Mouse (Mus musculus) MEL-GATA-1-ER (cell line): ENCODE results near the gene Opcml.

ENCODE experiments used
- DNase-seq: peaks from one replicate; pipeline ENCODE4 v3.0.0-alpha.2; 2012; ENCODE audit warnings: low read depth; ENCODE audit errors: extremely low read depth

The Opcml gene

DNA sequence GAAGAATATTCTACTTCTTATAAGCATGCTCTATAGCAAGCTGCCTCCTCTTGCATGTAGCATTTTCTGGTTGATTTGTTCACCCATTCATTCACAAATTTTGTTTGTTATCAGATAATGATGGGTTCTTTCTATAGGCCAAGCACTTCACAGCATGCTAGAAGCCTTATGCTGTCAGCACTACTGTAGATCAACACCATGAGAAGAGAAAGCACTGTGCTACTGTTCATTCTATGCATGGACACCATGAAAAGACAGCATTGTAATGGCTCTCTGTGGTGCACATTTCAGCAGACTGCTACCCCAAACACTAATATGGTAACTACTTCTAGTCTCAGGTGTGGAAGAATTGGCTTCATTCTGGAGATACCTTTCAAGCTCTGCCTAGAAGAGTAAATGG is 527.3 kb downstream of the Opcml start:
- DNase-seq = no peak

DNA sequence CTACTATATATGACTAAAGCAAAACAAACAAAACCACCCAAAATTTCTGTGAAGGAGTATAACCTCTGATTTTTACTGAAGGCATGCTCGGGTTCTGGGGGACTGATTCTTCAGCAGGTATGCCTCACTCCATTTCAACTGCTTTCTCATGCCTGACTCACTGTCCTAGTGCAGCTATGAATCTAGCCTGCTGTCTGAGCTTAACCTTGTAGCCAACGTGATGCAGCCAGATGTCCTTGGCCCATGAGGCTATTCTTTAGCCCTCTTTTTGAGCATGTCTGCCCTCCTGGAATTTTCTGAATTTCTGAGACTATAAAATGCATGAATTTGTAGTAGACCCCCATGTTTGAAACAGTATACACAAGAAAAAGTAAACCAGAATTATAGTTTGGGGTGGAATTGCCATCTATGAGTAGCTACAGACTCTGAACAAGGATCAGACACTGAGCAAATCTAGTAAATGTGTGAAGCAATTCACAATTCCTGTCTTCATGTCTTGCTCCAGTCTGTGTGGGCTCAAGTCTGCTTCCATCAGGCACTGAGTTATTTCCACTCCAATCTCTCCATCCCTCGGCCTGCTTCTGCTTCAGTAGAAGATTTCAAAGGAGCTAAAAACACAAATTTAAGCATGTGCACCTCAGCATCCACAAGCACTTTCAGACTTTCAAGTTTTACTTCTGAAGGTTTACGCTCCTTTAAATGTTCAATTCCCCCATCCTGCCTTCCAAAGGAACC is 528.6 kb downstream of the Opcml start:
- DNase-seq = no peak

DNA sequence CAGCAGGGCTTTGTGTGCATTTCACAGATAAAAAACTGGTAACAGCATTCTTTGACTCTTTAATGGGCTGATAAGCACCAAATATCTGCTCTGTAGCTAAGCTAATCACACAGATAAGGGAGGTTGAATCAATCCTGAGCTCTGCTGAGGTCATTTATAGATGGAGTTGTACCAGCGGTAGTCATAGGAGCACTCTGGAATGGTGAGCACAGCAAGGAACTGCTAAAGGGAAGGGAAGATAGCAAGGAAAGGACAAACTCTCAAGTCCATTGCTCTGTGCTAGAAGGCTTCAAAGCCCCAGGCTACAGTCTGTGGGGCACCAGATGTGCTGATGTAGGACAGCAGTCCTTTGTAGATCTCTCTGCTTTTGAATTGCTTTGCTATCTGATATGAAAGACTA is 529.2 kb downstream of the Opcml start:
- DNase-seq = no peak

DNA sequence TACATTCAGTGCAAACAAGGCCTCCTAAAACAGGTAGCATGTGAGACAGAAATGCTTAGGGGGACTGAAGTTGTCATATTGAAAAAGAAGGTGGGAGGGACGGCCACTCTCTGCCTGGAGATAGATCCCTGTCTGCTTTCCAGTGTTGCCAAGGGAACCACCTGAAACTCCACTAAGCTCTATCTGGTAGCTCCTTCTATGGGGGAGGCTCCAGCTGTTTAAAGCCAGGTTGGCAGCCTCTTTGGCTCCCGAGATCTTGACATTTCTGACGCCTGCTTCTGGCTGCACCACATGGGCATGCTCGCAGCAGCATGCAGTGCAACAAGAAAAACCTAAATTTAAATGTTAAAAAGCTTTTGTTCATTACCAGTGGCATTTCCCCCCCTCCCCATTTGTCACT is 537.4 kb downstream of the Opcml start:
- DNase-seq = no peak

DNA sequence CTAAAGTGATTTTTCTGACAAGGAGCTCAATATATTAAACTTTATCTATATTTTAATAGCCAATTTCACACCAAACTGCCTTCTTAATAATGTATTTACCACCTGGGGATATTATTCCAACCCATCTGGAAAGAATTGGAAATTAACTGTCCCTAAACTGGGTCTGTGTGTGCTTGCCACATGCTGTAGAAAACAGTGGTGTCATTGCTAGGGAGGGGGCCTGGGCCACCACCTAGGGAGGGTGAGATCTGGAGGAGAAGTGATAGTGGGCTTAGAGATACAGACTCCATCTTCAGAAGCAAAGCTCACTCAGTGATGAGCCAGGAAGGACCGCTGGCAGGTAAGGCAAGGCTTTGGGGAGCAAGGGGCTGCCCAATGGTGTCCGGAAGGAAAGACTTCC is 537.9 kb downstream of the Opcml start:
- no peak for DNase-seq

DNA sequence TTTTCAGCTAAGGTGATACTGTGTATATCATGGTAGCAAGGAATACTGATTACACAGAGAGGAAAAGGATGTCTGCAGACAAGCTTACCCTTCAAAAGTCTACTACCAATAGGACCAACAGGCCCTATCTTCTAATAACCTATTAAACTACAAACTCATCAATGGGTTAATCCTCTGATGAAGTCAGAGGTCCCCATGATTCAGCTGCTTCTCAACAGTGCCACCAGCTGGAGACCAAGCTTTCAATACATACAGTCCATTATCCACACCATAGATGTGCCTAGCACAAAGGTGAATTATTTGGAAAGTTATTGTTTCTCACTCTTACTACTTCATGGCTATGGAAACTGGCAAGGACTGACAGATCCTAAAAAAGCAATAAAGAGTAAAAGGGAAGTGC is 538.9 kb downstream of the Opcml start:
- DNase-seq = no peak

DNA sequence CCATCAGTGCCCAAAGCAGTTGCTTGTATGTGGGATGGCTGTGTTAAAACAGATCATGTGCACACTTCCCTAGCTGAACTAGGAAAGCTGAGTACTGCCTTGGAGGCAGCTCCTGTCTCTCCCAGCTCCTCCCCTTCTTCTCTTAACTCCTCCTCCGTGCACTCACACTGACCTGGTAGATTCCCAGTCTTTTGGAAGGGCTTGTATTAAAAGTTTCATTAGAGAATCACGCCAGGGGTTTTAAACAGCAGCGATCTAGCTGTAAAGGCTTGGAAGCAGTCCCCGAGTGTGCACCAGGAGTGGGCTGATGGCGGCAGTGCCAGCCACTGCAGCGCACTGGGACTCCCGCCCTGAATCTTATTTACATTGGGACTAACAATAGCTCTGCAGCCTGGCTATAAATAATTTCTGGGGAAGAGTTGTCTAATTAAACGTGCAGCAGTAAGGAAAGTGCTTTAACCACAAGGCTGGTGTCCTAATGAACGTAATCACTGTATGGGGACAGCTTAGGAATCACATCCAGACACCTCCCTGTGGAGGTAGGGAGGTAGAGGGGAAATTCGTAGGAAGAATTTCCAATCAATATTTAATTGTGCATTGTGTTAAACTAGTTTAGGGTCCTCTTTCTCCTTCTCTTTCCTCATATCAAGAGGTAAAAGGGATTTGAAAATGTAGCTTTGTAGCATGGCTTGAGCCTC is 546.1 kb downstream of the Opcml start:
- no peak for DNase-seq

DNA sequence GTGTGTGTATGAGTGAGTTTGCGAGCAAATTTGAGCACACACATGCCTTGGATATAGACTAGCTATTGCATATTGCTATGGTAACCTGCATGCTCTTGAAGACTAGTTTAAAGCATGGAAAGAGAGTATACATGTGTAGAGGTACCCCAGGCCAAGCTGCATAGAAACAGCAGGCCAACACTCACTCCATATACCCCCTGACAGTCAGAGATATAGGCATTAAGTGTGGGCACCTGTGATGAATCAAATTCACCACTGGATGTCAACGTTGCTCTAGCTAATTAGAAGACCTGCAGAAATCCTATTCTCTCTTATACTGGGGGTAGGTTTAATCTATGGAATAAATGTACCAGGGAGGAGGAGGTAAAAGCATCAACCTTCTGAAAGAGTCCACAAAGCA is 547.3 kb downstream of the Opcml start:
- no peak for DNase-seq

DNA sequence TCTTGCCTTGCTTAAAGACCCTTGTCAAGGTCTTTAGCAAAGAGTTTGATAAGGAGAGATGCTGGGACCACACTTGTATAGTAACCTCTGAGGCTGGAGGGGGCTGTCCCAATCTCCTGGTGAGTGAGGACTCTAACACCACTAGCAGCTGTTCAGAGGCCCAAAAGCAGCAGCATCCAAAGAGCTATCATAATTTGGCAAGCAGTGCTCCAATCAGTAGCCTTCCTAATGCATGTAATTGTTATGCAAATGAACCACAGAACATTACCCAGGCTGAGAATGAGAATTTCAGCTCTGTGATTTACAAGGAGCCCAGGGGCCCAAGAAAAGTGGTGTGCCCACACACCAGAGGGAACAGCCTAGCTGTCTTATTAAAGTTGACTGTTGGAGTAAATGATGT is 564.4 kb downstream of the Opcml start:
- no peak for DNase-seq

DNA sequence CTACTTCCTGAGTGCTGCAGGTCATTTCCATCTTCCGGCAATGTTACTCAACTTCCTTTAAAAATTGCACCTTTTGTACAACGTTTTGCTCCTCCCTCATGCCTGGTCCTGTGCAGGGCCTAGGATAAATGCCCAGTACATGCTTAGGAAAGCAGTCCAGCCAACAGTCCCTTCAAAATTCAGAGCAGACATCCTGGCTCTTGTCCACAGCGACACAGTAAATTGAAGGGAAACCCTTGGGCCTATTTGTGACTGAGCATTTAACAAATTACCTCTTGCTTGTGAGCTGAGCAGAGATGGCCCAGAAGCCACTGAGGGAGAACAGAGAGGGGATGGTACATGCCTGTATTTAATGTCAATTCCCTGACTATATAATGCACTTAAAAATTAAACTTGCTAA is 567.4 kb downstream of the Opcml start:
- DNase-seq = no peak

DNA sequence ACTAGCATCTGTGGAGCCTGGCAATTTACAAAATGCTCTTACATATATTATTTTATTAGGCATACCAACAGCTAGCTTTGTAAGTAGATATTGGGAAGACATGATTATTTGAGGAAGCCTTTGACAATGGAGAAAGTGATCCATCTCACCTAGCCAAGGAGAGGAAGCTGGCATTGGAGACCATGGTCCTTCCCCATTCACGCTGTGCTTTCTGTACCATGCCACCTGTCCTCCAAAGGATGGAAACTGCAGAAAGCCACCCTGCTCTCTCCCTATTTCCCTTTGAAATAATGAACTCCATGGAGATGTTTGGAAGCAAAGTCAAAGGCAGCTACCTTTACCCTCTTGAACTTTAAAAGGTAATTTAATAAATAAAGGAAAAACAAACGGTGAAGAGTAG is 570.1 kb downstream of the Opcml start:
- DNase-seq = no peak

DNA sequence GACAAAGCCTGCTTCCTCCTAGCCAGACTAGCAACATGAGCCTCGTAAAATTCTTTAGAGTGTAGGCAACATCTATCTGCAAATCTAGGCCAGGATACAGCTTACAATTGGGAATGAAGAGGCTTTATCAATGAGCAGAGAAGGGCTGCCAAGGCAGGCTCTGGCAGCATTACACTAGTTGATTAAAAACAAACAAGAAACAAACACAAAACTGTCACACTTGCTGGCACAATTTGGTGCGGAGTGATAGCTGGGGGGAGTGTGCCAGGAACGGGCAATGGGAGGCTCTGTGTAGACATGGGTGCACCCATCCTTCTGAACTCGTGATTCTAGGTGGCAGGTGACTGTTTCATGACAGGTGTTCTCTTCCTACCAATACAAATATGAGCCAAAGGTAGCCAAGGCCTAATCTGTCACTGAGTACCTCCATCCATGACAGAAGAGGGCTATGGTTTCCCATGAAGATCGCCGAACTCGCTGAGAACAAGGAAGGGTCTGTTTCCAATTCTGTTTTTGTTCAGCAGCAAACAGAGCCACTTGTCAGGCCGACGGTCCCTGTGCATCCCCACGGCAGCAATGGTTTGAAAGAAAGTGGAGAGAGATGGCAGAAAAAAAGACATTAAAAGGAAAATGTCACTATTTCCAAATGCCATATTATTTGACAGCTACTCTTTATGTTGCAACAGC is 574.0 kb downstream of the Opcml start:
- DNase-seq = no peak

DNA sequence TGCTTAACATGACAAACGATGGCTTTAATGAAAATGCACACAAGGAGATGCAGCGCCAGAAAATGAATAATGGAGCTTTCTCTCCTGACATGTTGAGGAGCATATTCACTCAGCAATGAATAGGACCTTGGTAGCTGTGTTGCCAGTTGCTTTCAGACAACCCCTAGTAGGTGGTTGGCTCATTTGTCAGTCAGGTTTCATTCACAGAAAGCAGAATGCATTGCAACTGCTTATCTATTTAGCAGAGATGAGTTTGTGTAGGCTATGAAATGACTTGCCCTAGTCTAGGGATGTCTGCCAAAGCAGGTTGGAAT is 574.5 kb downstream of the Opcml start:
- DNase-seq = no peak

DNA sequence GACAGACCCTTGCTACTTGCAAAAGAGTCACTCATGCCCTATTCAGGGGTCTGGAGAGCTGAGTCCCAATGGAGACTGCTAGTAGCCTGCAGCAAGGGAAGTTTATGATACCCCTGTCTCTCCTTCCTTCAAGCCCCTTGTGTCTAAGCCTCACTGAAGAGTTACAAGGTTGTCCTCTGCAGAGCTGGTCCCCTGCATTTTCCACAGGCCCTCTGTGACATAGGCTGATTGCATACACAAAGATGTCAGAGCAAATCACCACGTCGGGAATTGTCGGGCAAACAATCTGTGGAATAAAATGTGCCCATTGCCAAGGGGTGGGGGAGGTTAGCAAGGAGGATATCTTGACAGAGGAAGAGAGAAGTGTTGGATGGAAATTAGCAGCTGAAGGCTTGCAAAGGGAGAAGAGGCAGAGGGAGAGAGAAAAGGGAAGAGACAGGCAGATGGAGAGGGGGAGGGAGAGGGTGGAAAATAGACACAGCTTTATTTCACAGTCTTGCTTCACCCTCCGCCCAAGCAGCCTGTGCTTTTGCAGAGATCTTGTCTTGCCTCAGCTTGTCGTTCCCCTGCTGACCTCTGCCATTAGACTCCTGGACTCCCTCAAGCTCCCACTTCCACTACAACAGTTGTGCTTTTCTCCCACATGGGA is 596.1 kb downstream of the Opcml start:
- DNase-seq = no peak

DNA sequence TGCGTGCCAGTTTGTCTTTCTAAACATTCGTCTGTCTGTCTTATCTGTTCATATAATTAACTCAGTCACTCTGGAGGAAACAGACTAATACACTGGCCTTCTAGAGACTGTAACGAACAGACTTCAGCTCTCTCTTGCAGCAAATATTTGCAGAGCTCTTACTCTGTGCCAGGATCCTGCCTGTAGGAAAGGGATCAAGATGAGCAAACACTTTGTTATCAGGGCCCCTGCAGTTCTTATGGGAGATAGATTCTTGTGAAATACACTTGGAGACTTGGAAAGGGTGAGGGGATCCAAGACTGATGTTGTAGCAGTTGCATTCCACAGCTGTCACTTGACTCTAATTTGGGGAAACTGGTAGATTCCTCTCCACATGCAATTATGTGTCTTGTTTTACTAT is 604.6 kb downstream of the Opcml start:
- no peak for DNase-seq

DNA sequence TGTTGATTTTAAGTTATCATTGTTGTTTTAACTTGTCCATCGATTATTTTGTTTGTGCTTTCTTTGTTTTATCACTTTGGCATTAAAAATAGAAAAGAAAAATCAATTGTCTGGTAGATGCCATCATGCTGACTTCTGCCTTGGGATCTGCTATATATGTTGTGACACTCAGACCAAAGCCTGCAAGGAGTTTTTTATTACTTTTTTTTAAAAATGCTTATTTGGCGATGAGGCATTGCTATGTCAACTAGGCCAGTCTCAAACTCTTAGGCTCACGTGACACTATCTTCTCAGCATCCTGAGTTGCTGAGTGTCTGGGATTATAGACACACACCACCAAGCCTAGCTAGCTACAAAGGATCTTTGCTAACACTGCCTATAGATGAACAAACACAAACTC is 605.1 kb downstream of the Opcml start:
- DNase-seq = no peak

DNA sequence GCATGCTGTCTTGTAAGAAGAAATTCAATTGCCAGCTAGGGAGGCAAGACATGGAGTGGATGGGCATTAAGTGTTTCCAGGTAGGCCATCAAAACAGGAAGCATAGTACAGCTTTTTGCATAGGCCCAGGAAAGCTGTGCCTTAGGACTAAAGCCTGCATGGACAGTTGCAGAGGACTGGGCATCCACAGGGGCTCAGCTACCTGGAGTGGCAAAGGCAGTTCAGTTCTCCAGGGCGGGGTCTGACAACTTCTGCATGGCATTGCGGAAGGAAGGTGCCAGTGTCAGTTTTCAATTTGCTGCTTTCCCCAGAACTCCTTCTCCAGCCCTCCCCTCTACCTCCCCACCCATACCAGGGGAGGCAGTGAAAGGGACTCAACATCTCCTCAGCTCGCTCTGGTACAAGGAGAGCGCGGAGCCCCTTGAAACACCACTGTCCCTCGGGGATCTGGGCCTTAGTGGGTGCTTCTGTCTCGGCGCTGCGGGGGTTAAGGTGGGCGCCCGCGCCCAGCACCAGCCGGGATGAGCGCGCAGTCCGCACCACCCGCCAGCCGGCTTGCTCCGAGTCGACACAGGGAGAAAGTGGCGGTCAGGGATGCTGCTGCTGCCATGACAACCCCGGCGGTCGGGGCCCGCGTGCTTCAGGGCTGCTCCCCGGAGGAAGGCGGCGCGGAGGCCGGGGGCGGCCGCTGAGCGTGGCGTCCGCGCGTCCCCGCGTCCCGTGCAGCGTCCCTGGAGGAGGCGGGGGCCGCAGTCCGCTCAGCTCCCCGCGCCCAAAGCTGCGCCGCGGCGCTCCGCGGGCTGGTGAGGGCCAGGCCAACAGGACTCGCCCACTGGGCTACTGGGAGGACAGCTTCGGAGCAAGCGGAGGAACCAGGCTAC is 612.4 kb downstream of the Opcml start:
- no peak for DNase-seq

DNA sequence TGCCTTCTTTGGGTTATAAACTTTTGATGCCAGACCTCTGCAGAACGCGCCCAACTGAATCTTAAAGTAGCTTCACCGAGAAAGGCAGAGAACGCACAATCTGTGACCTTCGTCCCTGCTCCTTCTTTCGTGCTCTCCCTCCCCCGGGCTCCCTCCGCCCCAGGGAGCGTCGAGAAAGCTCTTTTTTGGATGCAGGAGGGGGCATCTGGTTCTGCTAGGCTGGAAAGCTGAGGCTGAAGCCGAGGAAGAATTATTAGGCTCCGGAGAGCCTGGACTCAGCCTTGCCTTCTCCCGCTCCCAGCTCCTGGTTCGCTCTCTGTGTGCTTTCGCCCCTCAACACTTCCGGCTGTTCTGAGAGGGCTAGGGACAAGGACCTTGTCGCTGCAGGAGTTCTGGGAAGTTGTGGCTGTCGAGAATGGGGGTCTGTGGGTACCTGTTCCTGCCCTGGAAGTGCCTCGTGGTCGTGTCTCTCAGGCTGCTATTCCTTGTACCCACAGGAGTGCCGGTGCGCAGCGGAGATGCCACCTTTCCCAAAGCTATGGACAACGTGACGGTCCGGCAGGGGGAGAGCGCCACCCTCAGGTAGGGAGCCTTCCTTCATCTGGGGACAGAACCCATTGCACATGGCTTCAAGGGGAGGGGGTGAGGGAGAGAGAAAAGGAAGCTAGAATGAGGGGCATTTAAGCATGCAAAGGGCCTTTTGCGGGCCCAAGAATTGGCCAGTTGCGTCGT is 613.4 kb downstream of the Opcml start:
- no peak for DNase-seq

DNA sequence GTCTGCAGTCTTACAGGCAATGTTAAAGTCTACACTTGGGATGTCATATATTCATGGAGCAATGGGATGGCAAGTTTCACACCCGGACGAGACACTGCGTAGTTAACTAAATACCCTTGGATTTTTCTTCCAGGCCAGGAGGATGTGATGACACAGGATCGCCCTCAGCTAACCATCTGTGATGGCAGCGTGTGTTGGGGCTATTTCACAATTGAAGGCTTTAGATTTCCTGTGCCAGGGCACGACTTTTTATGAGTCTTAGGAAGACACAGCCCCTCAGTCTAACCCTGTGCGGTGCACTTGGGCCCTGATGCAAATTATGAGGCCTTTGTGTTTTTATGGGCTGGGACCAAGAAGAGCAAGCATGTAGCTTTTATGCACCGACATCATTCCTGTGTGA is 614.0 kb downstream of the Opcml start:
- DNase-seq = no peak

DNA sequence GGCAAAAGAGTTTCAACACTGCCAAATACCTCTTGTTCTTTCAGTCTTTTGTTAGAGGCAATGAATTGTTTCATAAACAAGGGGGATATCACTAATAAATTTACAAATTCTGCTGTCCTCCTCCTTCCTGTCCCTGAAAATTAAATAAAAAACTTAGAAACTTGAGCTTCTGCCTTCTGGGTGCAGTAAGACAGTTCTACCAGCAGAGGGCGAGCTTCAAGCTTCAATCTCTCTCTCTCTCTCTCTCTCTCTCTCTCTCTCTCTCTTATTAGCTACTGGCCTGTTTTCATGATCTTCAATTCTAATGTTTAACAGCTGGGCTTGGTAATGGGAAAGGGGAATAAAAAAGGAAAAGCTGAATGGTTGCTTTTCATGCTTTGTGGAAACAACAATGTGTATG is 615.2 kb downstream of the Opcml start:
- DNase-seq = no peak

DNA sequence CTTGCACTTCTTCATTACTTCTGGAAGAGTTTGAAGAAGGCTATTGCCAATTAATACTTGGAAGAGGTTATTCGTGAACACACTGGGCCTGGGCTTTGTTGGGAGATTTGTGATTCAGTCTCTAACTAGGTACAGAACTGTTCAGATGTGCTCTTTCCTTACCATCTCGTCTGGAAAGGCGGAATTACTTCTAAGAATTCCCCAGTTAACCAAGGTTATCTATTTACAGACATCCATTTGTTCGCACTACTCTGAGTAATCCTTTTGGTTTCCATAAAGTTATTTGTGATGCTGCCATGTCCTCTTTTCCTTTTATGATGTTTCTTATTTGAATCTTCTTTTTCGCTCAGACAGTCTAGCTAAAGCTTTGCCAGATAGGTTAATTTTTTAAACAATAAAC is 630.2 kb downstream of the Opcml start:
- DNase-seq = no peak
